Mouse (Mus musculus) telencephalon, adult 2 months (tissue): ENCODE data around the gene Slc38a2.

ENCODE experiments used
- DNase-seq: peaks from one replicate; pipeline ENCODE4 v3.0.0-alpha.2; 2011; ENCODE audit warnings: low read depth, low spot score

Gene Slc38a2

GRCm38 (mm10) chr15:96696486-96697284, 2.8 kb downstream of the Slc38a2 start:
- no peak for DNase-seq

DNA sequence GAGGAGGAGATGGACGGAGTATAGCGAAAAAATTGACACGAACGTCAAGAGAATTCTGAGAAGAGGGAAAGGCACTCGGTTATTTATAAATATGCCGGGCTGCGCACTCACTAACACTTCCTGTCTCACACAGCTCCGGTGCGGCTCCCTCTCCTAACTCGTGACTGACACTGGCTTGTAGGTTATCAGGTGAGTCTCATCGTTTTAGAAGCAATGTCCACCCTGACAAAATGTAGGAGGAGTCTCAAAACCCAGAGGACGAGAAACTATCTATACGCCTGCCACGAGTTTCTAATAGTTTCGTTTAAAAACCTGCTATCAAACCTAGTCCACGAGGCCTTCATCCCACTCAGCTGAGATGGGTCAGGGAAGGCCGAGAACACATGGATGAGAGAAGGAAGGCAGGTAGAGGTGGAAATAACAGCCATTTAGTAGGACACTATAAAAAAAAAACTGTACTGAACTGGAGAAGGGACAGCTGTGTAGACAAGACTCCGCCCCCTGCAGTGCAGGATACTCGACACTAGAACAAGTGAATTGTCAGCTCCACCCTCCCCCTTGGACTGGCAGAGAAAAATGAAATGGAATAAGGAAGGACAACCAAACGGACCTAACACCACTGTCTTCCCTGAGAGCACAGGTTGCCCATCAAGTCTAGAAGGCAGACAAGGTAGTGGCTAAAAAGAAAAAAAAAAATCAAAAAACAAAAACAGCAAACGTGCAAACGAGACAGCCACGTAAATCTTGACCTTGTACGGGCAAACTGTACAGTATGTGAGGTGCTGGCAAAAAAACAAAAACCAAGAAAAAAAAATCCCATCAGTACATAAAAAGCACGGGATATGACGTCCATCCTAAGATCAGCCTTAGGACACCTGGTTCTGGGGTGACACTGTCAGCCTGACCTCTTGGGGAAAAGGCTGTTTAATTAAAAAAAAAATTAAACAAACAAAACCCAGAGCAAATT, 3.8 kb downstream of the Slc38a2 start:
- DNase-seq: no peak

DNA sequence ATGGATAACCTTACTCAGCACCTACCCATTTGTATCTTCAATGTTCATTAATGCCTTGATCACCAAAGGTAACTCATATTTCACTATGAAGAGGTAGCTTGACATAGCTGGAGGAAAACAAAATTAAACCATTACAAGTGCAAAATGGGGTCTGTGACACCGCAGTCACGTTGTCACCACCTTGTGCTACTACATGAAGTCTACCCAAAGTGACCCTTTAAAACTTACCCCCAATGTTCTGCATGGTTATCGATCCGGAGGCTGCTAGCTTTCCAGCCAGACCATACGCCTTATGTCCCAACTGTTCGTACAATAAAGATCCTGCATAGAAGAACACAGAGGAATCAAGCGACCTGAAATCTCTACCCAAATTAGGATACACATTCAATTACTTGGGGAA, 4.5 kb downstream of the Slc38a2 start:
- DNase-seq: no peak

DNA sequence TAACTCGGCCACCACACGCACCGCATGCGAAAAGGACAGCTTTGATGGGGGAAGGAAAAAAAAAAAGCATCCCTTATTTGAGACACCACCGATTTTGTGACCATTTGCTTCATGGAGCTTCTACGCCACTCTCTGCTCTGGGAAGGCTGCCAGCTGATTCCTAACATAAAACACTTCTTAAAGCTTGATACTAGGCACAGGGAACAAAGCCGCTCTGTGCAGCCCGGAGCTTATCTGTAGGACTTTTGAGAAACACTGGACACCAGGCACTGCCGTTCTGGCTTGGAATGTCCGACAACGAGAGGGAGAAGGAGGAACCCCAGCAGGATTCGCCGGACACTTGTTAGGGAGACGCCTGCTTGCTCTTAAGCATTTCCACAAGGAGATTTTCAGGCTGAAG, 5.8 kb downstream of the Slc38a2 start:
- no peak for DNase-seq

- DNase-seq: no peak
These were observed 7.1 kb downstream of the Slc38a2 start for GRCm38 (mm10) chr15:96692401-96692800.

DNA sequence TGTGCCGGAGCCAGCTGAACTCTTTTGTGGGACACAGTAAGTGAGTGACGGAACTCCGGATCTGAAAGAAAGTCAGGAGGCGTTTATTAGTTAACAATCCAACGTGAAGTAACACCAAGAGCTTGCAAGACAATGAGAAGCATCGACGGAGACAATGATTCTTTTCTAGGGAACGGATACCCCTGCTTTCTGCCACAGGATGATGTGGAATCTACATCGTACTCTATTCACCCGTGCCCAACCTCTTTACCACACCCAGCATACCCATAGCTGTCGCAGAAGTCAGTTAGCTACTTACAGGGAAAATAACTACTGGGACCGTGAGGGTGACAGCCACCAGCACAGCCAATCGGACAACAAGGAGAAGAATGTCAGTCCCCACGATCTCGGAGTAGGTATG, 8.1 kb downstream of the Slc38a2 start:
- DNase-seq: no peak

- no peak for DNase-seq
These were observed 8.7 kb downstream of the Slc38a2 start for GRCm38 (mm10) chr15:96690829-96691228.

GRCm38 (mm10) chr15:96689919-96690318, 9.6 kb downstream of the Slc38a2 start:
- no peak for DNase-seq

- no peak for DNase-seq
These were observed 10.7 kb downstream of the Slc38a2 start for GRCm38 (mm10) chr15:96688784-96689318.

- DNase-seq: no peak
These were observed 11.5 kb downstream of the Slc38a2 start for GRCm38 (mm10) chr15:96688036-96688435.

DNA sequence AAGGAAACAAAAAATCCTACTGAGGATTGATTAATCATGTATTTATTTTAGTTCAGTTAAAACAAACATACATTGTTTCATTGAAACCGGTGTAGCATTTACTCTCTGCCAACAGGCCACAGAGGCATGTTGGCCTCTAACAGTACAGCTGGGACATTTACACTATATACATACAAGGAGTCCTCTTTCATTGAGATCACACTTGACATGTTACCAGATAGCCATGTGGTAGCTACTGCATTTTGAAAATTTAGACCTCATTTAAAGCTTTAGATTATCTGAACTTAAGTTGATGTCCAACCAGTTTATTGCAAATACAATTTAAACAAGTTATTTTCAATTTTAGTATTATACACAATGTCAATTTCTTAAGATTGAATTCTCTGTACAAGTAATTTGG, 12.2 kb downstream of the Slc38a2 start:
- DNase-seq: no peak

DNA sequence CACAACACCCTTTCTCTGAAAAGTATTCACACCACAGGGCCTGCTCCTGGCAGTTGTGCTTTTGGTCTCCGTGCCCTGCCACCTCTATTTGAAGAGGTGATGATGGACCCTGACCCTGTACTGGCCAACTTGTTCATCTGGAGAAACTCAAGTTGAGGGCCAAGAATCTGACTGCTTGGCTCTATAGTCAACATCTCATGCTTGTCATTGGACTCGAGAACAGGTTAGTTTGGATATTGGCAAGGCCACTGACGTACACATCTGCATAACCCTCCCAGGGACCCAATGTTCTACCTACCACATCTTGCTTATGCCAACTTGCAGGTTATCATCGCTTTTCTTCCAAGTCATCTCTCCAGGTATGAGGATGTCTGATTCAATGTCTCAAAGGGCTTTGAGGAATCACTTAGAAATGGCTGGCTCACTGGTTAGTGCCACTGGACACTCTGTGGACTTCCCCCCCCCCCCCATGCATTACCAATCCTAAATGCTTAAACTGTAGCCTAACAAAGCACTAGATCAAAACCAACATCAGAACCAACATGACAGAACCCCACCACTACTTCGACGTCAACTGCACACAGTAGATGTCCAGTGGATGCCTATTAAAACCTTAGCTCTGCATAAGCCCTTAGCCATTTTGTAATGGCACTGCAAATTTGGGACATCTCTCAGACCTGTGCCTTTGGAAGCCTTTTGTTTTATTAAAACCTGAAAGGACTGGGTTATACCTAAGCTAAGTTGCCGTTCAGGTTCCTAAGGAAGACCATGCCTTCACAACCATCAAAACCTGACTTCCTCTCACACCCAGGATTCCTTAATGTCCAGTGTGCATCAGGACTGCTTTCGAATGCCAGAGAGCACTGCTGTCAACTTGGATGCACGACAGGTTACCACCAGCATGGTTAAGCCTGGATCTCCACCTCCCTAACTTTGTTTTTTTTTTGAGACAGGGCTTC, 13.1 kb downstream of the Slc38a2 start:
- DNase-seq: no peak

DNA sequence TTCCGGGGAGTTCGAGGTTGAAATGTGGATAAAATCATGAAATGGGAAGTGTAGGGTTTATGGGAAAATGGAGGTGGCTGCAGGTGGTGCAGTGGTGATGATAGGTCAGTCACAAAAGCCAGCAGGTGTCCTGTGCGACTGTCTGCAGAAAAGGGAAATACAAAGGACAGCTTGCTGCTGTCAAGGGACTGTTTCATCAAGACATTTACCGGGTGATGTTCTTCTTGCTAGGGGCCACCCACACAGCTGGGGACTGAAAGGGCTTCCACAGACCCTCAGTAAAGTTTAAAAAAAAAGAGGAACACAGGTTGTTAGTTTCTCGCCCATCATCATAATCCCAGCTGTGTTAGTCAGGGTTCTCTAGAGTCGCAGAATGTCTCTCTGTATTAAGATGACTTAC, 14.3 kb downstream of the Slc38a2 start:
- no peak for DNase-seq

DNA sequence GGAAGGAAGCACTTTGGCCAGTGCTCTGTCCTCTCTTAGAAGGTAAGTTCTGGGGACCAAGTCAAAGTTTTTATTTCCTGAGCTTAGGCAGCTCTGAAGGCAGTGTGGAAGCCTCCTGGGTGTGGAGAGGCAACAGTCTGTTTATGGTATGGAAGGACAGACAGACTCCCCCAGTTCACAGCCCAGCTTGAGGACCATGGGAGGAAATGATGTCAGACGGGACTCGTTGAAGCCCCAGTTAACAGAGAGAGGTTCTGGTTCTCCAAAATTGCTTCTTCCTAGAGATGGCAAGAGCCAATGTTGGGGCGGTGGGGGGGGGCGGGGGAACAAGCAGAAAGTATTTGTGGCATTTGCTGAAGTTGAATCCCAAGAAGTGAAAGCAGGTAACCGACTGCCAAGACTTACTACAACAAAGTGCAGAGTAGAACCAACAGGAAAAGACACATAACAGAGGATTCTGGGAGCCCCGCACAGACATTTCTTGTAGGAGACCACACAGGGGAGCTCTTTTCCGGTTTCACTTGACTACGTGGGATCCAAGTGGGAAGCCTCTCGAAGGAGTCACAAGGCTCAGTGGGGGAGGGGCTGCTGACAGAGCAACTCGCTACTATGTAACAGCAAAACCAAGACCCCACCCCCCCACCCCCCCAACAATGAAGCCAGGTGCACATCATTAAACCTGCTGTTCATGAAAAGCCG, 15.2 kb downstream of the Slc38a2 start:
- no peak for DNase-seq

GRCm38 (mm10) chr15:96678871-96679773, 20.4 kb downstream of the Slc38a2 start:
- no peak for DNase-seq

DNA sequence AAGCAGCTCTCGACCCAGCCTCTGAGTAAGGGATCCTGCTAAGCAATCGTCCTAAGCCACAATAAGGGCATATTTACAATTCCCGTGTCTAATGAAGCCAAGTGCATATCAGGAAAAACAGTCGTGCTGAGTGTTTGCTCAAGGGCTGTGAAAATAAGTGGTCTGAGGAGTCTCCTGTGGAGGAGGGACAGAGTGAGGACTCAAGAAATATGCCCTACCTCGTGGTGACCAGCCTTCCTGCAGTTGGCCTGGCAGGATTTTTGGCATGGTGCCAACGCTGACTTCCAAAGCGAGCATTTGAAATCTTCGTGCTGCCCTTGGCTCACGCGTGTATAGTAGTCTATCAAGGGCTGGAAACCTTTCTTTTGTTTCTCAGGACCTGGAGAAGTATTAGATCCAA, 23.0 kb downstream of the Slc38a2 start:
- DNase-seq: no peak

DNA sequence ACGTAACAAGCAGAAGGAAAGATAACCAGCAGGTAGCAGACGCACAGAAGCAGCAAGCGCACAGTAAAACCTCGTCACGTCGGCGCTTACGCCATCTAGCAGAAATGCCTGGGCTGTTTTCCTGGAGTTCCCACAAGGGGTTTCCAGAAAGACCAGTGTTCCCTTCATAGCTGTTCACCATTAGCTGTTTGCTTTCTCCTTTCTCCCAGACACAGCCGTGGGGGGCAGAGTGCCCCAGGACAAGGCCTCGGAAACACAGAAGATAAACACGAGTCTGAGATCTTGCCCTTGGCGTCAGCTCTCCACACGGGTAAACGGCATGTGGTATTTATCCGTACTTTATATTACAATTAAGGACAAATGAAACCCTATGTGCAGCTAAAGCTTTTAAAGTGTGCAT, 23.8 kb downstream of the Slc38a2 start:
- no peak for DNase-seq

DNA sequence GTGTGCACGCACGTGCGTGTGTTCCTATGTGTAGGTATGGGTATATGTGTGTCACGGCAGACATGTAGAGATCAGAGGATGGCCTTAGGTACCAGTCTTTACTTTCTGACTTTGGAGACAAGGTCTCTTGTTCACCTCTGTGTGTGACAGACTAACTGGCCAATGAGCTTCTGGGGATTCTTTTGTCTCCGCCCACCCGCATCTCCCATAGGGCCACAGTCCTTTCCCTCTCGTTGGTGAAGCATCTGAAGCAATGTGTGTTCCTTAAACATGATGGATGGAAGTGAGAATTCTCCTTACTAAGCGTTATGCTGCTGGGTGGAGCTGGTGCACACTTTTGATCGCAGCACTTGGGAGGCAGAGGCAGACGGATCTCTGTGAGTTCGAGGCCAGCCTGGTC, 24.5 kb downstream of the Slc38a2 start:
- DNase-seq: no peak

GRCm38 (mm10) chr15:96674089-96674488, 25.4 kb downstream of the Slc38a2 start:
- DNase-seq: no peak

DNA sequence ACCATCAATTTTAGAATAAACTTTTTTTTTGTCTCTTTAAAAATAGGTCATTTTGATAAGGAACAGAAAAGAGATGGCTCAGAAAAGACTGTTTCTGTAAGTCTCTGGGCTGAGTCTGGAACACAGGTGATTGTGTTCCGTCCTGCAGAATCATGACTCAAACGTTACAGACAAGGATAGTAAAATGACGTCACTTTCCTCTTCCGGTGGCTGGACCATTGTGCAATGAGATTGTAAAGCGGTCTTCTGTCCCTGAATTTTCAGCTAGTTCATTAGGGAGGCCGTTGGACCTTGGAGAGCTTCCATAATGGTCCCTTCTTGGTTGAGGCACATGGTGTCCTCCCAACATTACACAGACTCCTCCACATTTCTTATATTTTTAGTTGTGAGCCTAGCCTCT, 29.8 kb downstream of the Slc38a2 start:
- DNase-seq: no peak
